Mouse (Mus musculus) small intestine, adult 2 months (tissue): ENCODE results near the gene Mdn1. TPM values are rescaled to one million over a fixed set of nuclear protein-coding genes. Genes with fewer than 3 reads are reported as not detected.

Source experiments
- H3K27ac ChIP-seq: fragments of 200-500 bp; 2 replicates; pipeline ENCODE4 v1.5.1; 2012; ENCODE audit warnings: low read depth, low read length, control low read depth, inconsistent platforms; ENCODE audit not compliant: insufficient read depth
- H3K27me3 ChIP-seq: fragments of 200-500 bp; 2 replicates; pipeline ENCODE4 v1.6.1; 2012; ENCODE audit warnings: mild to moderate bottlenecking, moderate library complexity, low read length, inconsistent platforms; ENCODE audit not compliant: control insufficient read depth, insufficient read depth
- H3K36me3 ChIP-seq: fragments of 200-500 bp; 2 replicates; pipeline ENCODE4 v1.6.1; 2012; ENCODE audit warnings: mild to moderate bottlenecking, low read length, control low read depth, inconsistent platforms; ENCODE audit not compliant: control insufficient read depth, insufficient read depth
- H3K4me1 ChIP-seq: fragments of 200-500 bp; 2 replicates; pipeline ENCODE4 v1.6.1; 2012; ENCODE audit warnings: low read length, inconsistent platforms, mixed read lengths; ENCODE audit not compliant: control insufficient read depth, insufficient read depth, insufficient read length
- H3K4me3 ChIP-seq: fragments of 200-500 bp; 2 replicates; pipeline ENCODE4 v1.5.1; 2012; ENCODE audit warnings: low read depth, mild to moderate bottlenecking, control low read depth, inconsistent platforms, low read length, moderate library complexity
- CTCF ChIP-seq: fragments of 200-500 bp; IDR thresholded peaks from 2 replicates; pipeline ENCODE4 v1.5.1; 2012; ENCODE audit warnings: low read depth, mild to moderate bottlenecking, control low read depth, inconsistent platforms, low read length, moderate library complexity, mixed read lengths; ENCODE audit not compliant: insufficient replicate concordance, insufficient read length; ENCODE audit errors: extremely low read depth
- POLR2A ChIP-seq: fragments of 200-500 bp; IDR thresholded peaks from 2 replicates; pipeline ENCODE4 v1.6.1; 2012; ENCODE audit warnings: low read depth, mild to moderate bottlenecking, control low read depth, inconsistent platforms, low read length, moderate library complexity
- WGBS: fragments of 180-500 bp; shearing (Covaris S2); methylation state at CpG from one replicate; pipeline ENCODE4 v1.1.7; 2018; 5-methylcytosine and 5-hydroxymethylcytosine counted together
- polyA plus RNA-seq: library from polyadenylated mRNA; depleted of rRNA; stranded (reverse); fragments of >200 nt; gene quantifications from 2 replicates; pipeline ENCODE4 v1.2.3, GENCODE M21; 2012

The Mdn1 gene
- polyA plus RNA-seq, 1 experiment: 2.4 TPM

- Histone ChIP-seq H3K4me1 (no peaks in the 10 kb centered on the region), H3K4me3 (no peak overlapping the region), H3K36me3 (peaks cover 40% of the 10 kb centered on the region), H3K27me3 (no peaks in the 10 kb centered on the region), H3K27ac (no peak overlapping the region)
- no peak for TF ChIP-seq POLR2A
- no peak for TF ChIP-seq CTCF
- WGBS: 82% methylated on average over 1 of the region's 1 CpGs
These were observed 11.4 kb downstream of the Mdn1 start for GRCm38 (mm10) chr4:32668291-32668690.

- Histone ChIP-seq H3K4me3 (no peak overlapping the region), H3K36me3 (peaks cover 38% of the 10 kb centered on the region), H3K4me1 (no peaks in the 10 kb centered on the region), H3K27ac (no peak overlapping the region), H3K27me3 (no peaks in the 10 kb centered on the region)
- TF ChIP-seq POLR2A (no peak), CTCF (no peak)
- 83% methylated on average over 2 of the region's 2 CpGs for WGBS
These were observed 12.9 kb downstream of the Mdn1 start for GRCm38 (mm10) chr4:32669825-32670224.

- WGBS: 70% methylated on average over 2 of the region's 2 CpGs
- no peaks in the 10 kb centered on the region for H3K4me1 ChIP-seq
- TF ChIP-seq POLR2A: no peak
- H3K4me3 ChIP-seq: no peak overlapping the region
- no peak overlapping the region for H3K27ac ChIP-seq
- peaks cover 35% of the 10 kb centered on the region for H3K36me3 ChIP-seq
- H3K27me3 ChIP-seq: no peaks in the 10 kb centered on the region
These were observed 17.1 kb downstream of the Mdn1 start for GRCm38 (mm10) chr4:32674025-32674424.

- no peaks in the 10 kb centered on the region for H3K27me3 ChIP-seq
- H3K27ac ChIP-seq: no peak overlapping the region
- no peak for TF ChIP-seq CTCF
- TF ChIP-seq POLR2A: no peak
- WGBS: 88% methylated on average over 3 of the region's 3 CpGs
- no peaks in the 10 kb centered on the region for H3K4me1 ChIP-seq
- H3K4me3 ChIP-seq: no peak overlapping the region
- H3K36me3 ChIP-seq: peaks cover 20% of the 10 kb centered on the region
These were observed 20.6 kb downstream of the Mdn1 start for GRCm38 (mm10) chr4:32677471-32677870.

GRCm38 (mm10) chr4:32680843-32681242, 23.9 kb downstream of the Mdn1 start:
- H3K27me3 ChIP-seq: no peaks in the 10 kb centered on the region
- H3K36me3 ChIP-seq: peaks cover 17% of the 10 kb centered on the region
- no peak for TF ChIP-seq POLR2A
- TF ChIP-seq CTCF: no peak
- H3K4me3 ChIP-seq: no peak overlapping the region
- no peak overlapping the region for H3K27ac ChIP-seq
- no peaks in the 10 kb centered on the region for H3K4me1 ChIP-seq
- WGBS: 74% methylated on average over 3 of the region's 3 CpGs

- TF ChIP-seq POLR2A: no peak
- no peak for TF ChIP-seq CTCF
- H3K4me1 ChIP-seq: no peaks in the 10 kb centered on the region
- no peak overlapping the region for H3K4me3 ChIP-seq
- H3K27me3 ChIP-seq: no peaks in the 10 kb centered on the region
- 71% methylated on average over 4 of the region's 4 CpGs for WGBS
- no peak overlapping the region for H3K27ac ChIP-seq
- H3K36me3 ChIP-seq: peaks cover 16% of the 10 kb centered on the region
These were observed 25.6 kb downstream of the Mdn1 start for GRCm38 (mm10) chr4:32682471-32682870.

GRCm38 (mm10) chr4:32683061-32683582, 26.2 kb downstream of the Mdn1 start:
- peaks cover 15% of the 10 kb centered on the region for H3K36me3 ChIP-seq
- H3K4me1 ChIP-seq: no peaks in the 10 kb centered on the region

More at GRCm38 (mm10) chr4:32683061-32683582, 26.2 kb downstream of the Mdn1 start:
- TF ChIP-seq CTCF: no peak
- TF ChIP-seq POLR2A: no peak
- H3K4me3 ChIP-seq: no peak overlapping the region
- WGBS: 86% methylated on average over 6 of the region's 6 CpGs
- no peaks in the 10 kb centered on the region for H3K27me3 ChIP-seq
- H3K27ac ChIP-seq: no peak overlapping the region
